Mouse (Mus musculus) MEL (cell line): ENCODE measurements around the gene Otog. TPM values are rescaled to one million over a fixed set of nuclear protein-coding genes. Genes with fewer than 3 reads are reported as not detected.

Source experiments
- DNase-seq: peaks from one replicate; pipeline ENCODE4 v3.0.0; 2011; ENCODE audit warnings: low read depth, low spot score
- H3K27ac ChIP-seq: 2 replicates; pipeline ENCODE4 v1.5.1; 2012; ENCODE audit warnings: low read depth, mild to moderate bottlenecking, control low read depth, low read length, moderate library complexity; ENCODE audit not compliant: control insufficient read depth
- H3K27me3 ChIP-seq, 2 experiments: fragments of 150-350 bp in 1 of 2; sonication (generic) in 1 of 2; 2 replicates each; pipeline ENCODE4 v1.6.1; 2012; ENCODE audit warnings: low read length in 2 of 2, mild to moderate bottlenecking in 2 of 2, improper control_type of control experiment in 1 of 2, moderate library complexity in 1 of 2; ENCODE audit not compliant: insufficient read depth in 2 of 2, control insufficient read depth in 1 of 2
- H3K36me3 ChIP-seq, 2 experiments: 2 replicates each; pipeline ENCODE4 v1.6.1; 2012 to 2014; ENCODE audit warnings: low read length in 2 of 2, improper control_type of control experiment in 1 of 2, inconsistent platforms in 1 of 2, mild to moderate bottlenecking in 1 of 2; ENCODE audit not compliant: insufficient read depth in 2 of 2, control insufficient read depth in 1 of 2
- H3K4me1 ChIP-seq, 2 experiments: fragments of 150-350 bp in 1 of 2; sonication (generic) in 1 of 2; 2 replicates each; pipeline ENCODE4 v1.6.1; 2012; ENCODE audit warnings: low read length in 2 of 2, improper control_type of control experiment in 1 of 2, mild to moderate bottlenecking in 1 of 2; ENCODE audit not compliant: insufficient read depth in 2 of 2, control insufficient read depth in 1 of 2
- H3K4me3 ChIP-seq, 2 experiments: fragments of 150-350 bp in 1 of 2; sonication (generic) in 1 of 2; 2 replicates each; pipeline ENCODE4 v1.5.1; 2012; ENCODE audit warnings: low read depth in 2 of 2, low read length in 2 of 2, mild to moderate bottlenecking in 2 of 2, moderate library complexity in 2 of 2, control low read depth in 1 of 2, improper control_type of control experiment in 1 of 2; ENCODE audit not compliant: control insufficient read depth in 1 of 2, insufficient read depth in 1 of 2
- H3K79me2 ChIP-seq: 2 replicates; pipeline ENCODE4 v1.6.1; 2012; ENCODE audit warnings: mild to moderate bottlenecking, low read length, moderate library complexity; ENCODE audit not compliant: control insufficient read depth, poor library complexity, insufficient read depth
- H3K9ac ChIP-seq: 2 replicates; pipeline ENCODE4 v1.6.1; 2012; ENCODE audit warnings: low read depth, mild to moderate bottlenecking, control low read depth, low read length, moderate library complexity; ENCODE audit not compliant: control insufficient read depth, poor library complexity, severe bottlenecking
- H3K9me3 ChIP-seq: fragments of 150-350 bp; sonication (generic); replicated peaks from 2 replicates; pipeline ENCODE4 v1.6.1; 2012; ENCODE audit warnings: mild to moderate bottlenecking, low read length, improper control_type of control experiment, moderate library complexity; ENCODE audit not compliant: insufficient read depth
- BHLHE40 ChIP-seq: IDR thresholded peaks from 2 replicates; pipeline ENCODE4 v1.6.1; 2012; ENCODE audit warnings: low read depth, mild to moderate bottlenecking, inconsistent platforms, low read length, improper control_type of control experiment, borderline replicate concordance
- CHD1 ChIP-seq: IDR thresholded peaks from 2 replicates; pipeline ENCODE4 v1.6.1; 2012; ENCODE audit warnings: low read depth, mild to moderate bottlenecking, inconsistent platforms, low read length, improper control_type of control experiment
- CTCF ChIP-seq, 3 experiments: IDR thresholded peaks in 2 of 3; conservative IDR thresholded peaks in 1 of 3; 2 replicates each; pipeline ENCODE4 v1.5.1; 2011 to 2012; ENCODE audit warnings: low read length in 3 of 3, low read depth in 2 of 3, mild to moderate bottlenecking in 2 of 3, improper control_type of control experiment in 1 of 3, inconsistent platforms in 1 of 3, mixed read lengths in 1 of 3, moderate library complexity in 1 of 3; ENCODE audit not compliant: control insufficient read depth in 1 of 3, insufficient read depth in 1 of 3, poor library complexity in 1 of 3, severe bottlenecking in 1 of 3
- E2F4 ChIP-seq: IDR thresholded peaks from 2 replicates; pipeline ENCODE4 v1.6.1; 2011; ENCODE audit warnings: low read depth, low read length, improper control_type of control experiment, borderline replicate concordance
- ELF1 ChIP-seq: IDR thresholded peaks from 2 replicates; pipeline ENCODE4 v1.6.1; 2014; ENCODE audit warnings: low read depth, mild to moderate bottlenecking, inconsistent platforms, low read length, improper control_type of control experiment, moderate library complexity
- EP300 ChIP-seq, 2 experiments: IDR thresholded peaks; 2 replicates each; pipeline ENCODE4 v1.6.1; 2011; ENCODE audit warnings: improper control_type of control experiment in 2 of 2, low read length in 2 of 2, low read depth in 1 of 2, mild to moderate bottlenecking in 1 of 2
- GABPA ChIP-seq: IDR thresholded peaks from 2 replicates; pipeline ENCODE4 v1.6.1; 2012; ENCODE audit warnings: low read depth, mild to moderate bottlenecking, inconsistent platforms, low read length, improper control_type of control experiment, moderate library complexity
- JUND ChIP-seq: IDR thresholded peaks from 2 replicates; pipeline ENCODE4 v1.6.1; 2011; ENCODE audit warnings: low read depth, mild to moderate bottlenecking, improper control_type of control experiment, low read length
- MAFK ChIP-seq: IDR thresholded peaks from 2 replicates; pipeline ENCODE4 v1.6.1; 2011; ENCODE audit warnings: low read depth, mild to moderate bottlenecking, low read length, improper control_type of control experiment, borderline replicate concordance
- MAZ ChIP-seq: IDR thresholded peaks from 2 replicates; pipeline ENCODE4 v1.6.1; 2012; ENCODE audit warnings: low read depth, mild to moderate bottlenecking, inconsistent platforms, low read length, improper control_type of control experiment
- MYB ChIP-seq: IDR thresholded peaks from 2 replicates; pipeline ENCODE4 v1.6.1; 2011; ENCODE audit warnings: mild to moderate bottlenecking, low read depth, low read length, improper control_type of control experiment
- MYC ChIP-seq: IDR thresholded peaks from 2 replicates; pipeline ENCODE4 v1.6.1; 2011; ENCODE audit warnings: low read depth, mild to moderate bottlenecking, low read length, improper control_type of control experiment, moderate library complexity
- NELFE ChIP-seq: IDR thresholded peaks from 2 replicates; pipeline ENCODE4 v1.6.1; 2011; ENCODE audit warnings: low read depth, low read length, improper control_type of control experiment
- NRF1 ChIP-seq: IDR thresholded peaks from 2 replicates; pipeline ENCODE4 v1.6.1; 2014; ENCODE audit warnings: low read depth, mild to moderate bottlenecking, inconsistent platforms, low read length, improper control_type of control experiment, moderate library complexity; ENCODE audit not compliant: poor library complexity, insufficient read depth, severe bottlenecking
- RAD21 ChIP-seq: IDR thresholded peaks from 2 replicates; pipeline ENCODE4 v1.6.1; 2011; ENCODE audit warnings: mild to moderate bottlenecking, low read depth, low read length, improper control_type of control experiment
- SMC3 ChIP-seq: IDR thresholded peaks from 2 replicates; pipeline ENCODE4 v1.6.1; 2011; ENCODE audit warnings: low read depth, low read length, improper control_type of control experiment
- TAL1 ChIP-seq: IDR thresholded peaks from 2 replicates; pipeline ENCODE4 v1.6.1; 2012; ENCODE audit warnings: mild to moderate bottlenecking, inconsistent platforms, low read length, moderate library complexity, mixed read lengths
- TBP ChIP-seq: IDR thresholded peaks from 2 replicates; pipeline ENCODE4 v1.8.0; 2011; ENCODE audit warnings: low read depth, low read length, improper control_type of control experiment
- UBTF ChIP-seq: IDR thresholded peaks from 2 replicates; pipeline ENCODE4 v1.6.1; 2012; ENCODE audit warnings: low read depth, mild to moderate bottlenecking, inconsistent platforms, low read length, improper control_type of control experiment, moderate library complexity, borderline replicate concordance; ENCODE audit not compliant: insufficient read depth
- USF1 ChIP-seq: IDR thresholded peaks from 2 replicates; pipeline ENCODE4 v1.6.1; 2014; ENCODE audit warnings: low read depth, mild to moderate bottlenecking, inconsistent platforms, low read length, improper control_type of control experiment, moderate library complexity
- USF2 ChIP-seq, 2 experiments: IDR thresholded peaks; 2 replicates each; pipeline ENCODE4 v1.6.1; 2011 to 2012; ENCODE audit warnings: improper control_type of control experiment in 2 of 2, low read length in 2 of 2, borderline replicate concordance in 1 of 2, inconsistent platforms in 1 of 2, low read depth in 1 of 2, mild to moderate bottlenecking in 1 of 2; ENCODE audit not compliant: insufficient read depth in 1 of 2
- ZC3H11A ChIP-seq: IDR thresholded peaks from 2 replicates; pipeline ENCODE4 v1.6.1; 2012; ENCODE audit warnings: low read depth, mild to moderate bottlenecking, inconsistent platforms, low read length, improper control_type of control experiment
- ZKSCAN1 ChIP-seq: IDR thresholded peaks from 2 replicates; pipeline ENCODE4 v1.6.1; 2012; ENCODE audit warnings: low read depth, mild to moderate bottlenecking, inconsistent platforms, low read length, improper control_type of control experiment, moderate library complexity
- ZNF384 ChIP-seq: IDR thresholded peaks from 2 replicates; pipeline ENCODE4 v1.6.1; 2012; ENCODE audit warnings: low read depth, mild to moderate bottlenecking, inconsistent platforms, low read length, improper control_type of control experiment
- polyA plus RNA-seq, 2 experiments: library from polyadenylated mRNA; stranded (reverse) in 1 of 2; unstranded in 1 of 2; fragments of >175 nt in 1 of 2; fragments of >200 nt in 1 of 2; gene quantifications; 2 replicates each; pipeline versions ENCODE4 v1.2.1 to v1.2.4; 2012; ENCODE audit warnings: low replicate concordance in 2 of 2, low read depth in 1 of 2; ENCODE audit not compliant: insufficient read length in 2 of 2, insufficient read depth in 1 of 2, missing spikeins in 1 of 2
- total RNA-seq: library from RNA; depleted of rRNA; stranded (reverse); fragments of 300-350 nt; gene quantifications from 2 replicates; pipeline ENCODE4 v1.2.3, GENCODE M21; 2012

Otog gene
- total and polyA plus RNA-seq, 3 experiments, result not detected

DNA sequence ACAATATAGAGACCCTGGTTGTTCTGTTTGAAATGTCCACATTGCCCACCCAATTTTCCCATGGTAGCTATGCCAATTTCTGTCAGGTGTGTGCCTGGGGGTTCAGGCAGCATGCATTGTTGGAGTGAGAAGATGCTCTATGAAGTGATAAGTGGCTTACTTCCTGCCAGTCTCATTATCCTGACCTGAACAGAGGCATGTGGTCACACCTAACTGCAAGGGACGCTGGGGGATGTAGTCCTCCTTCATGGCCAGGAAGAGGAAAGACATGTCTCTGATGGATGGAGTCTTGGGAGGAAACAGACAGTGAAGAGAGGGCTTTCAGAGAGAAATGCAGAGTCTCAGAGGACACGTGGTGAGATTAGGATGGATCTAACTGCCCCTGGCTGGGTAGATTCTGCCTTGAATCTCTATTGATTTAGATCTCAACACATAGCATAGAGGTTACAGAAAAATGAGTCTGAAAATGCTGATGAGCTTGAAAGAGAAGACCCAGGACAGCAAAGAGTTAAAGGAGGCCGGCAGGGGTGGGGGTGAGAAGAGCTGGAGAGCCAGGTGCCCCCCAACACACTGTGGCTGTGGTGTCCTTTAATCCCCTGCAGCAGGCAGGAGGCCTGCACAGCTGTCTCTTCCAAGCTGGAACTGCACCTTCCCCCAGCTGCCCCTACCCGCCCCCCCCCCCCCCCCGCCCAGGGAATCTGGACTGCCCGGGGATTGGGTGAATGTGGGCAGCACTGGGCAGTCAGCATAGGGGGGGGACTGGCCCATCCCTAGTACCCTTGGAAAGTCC is 73.6 kb downstream of the Otog start:
- Histone ChIP-seq H3K27me3 (no peaks in the 10 kb centered on the region; a peak in 1 of 4 replicates), H3K36me3 (no peaks in the 10 kb centered on the region), H3K79me2 (no peaks in the 10 kb centered on the region), H3K27ac (no peak overlapping the region), H3K4me1 (no peaks in the 10 kb centered on the region), H3K4me3 (no peak overlapping the region), H3K9me3 (no peaks in the 10 kb centered on the region), H3K9ac (no peak overlapping the region)
- DNase-seq, result no peak
- TF ChIP-seq TBP, result no peak
- no peak for TF ChIP-seq CHD1
- TF ChIP-seq SMC3, result no peak
- TF ChIP-seq MYC, result no peak
- no peak for TF ChIP-seq ZNF384
- TF ChIP-seq MYB, result no peak
- TF ChIP-seq MAZ, result no peak
- no peak for TF ChIP-seq JUND
- TF ChIP-seq CTCF (IDR thresholded peaks at IDR 0.05 in 2 of 3, conservative IDR thresholded peaks at IDR 0.05 in 1 of 3; ENCODE audit: control insufficient read depth in 1 of 3, insufficient read depth in 1 of 3, low read depth in 2 of 3, low read length in 3 of 3, poor library complexity in 1 of 3, severe bottlenecking in 1 of 3), result no peak
- no peak for TF ChIP-seq NELFE

DNA sequence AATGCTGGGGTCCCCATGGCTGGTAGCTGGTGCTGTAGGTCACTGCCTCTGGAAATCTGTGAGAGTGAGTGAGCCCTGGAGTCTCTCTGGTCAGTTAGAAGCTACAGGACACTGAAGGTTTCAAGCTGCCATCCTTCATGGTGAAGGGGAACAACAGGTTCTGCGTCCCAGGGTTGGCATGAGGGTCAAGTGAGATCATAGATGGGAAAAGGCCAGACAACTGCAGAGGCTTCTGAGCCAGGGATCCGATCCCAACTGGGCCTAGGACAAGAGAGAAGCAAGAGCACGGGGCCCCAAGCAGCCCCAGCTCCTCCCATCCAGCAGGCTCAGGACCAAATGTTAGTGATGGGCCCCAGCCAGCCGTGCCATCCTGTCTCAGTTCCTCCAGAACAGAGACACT is 74.9 kb downstream of the Otog start:
- no peaks in the 10 kb centered on the region for H3K9me3 ChIP-seq
- no peaks in the 10 kb centered on the region for H3K79me2 ChIP-seq
- H3K4me3 ChIP-seq, result no peak overlapping the region
- no peak overlapping the region for H3K9ac ChIP-seq
- DNase-seq, result no peak
- no peak overlapping the region for H3K27ac ChIP-seq
- H3K36me3 ChIP-seq, result no peaks in the 10 kb centered on the region
- no peaks in the 10 kb centered on the region; a peak in 1 of 4 replicates for H3K27me3 ChIP-seq
- TF ChIP-seq USF1 (no peak), ZNF384 (no peak), TAL1 (no peak), USF2 (IDR thresholded peaks at IDR 0.05; ENCODE audit: borderline replicate concordance in 1 of 2, insufficient read depth in 1 of 2, low read depth in 1 of 2, low read length in 2 of 2) (no peak)
- H3K4me1 ChIP-seq, result no peaks in the 10 kb centered on the region

DNA sequence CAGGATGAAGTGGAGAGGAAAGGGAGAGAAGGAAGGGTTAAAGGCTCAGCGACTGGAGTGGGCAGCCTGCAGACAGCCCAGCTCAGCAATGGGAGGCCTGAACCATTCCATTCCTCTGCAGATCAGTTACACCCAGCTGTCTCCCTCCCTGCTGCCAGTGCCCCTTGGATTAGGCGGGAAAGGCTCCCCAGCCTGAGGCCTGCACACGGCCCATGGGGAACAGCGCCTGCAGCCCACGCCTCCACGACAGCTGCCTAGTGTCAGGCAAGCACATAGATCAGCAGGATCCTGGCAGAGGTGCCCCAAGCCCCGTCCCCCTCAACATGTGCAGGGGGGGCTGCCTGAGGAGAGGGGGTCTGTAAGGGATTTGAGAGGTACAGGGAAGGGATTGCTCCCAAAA is 76.2 kb downstream of the Otog start:
- no peak overlapping the region for H3K27ac ChIP-seq
- no peaks in the 10 kb centered on the region for H3K36me3 ChIP-seq
- no peaks in the 10 kb centered on the region for H3K79me2 ChIP-seq
- no peaks in the 10 kb centered on the region for H3K9me3 ChIP-seq
- DNase-seq, result no peak
- H3K4me3 ChIP-seq, result no peak overlapping the region
- H3K27me3 ChIP-seq, result no peaks in the 10 kb centered on the region; a peak in 1 of 4 replicates
- no peak overlapping the region for H3K9ac ChIP-seq
- no peaks in the 10 kb centered on the region for H3K4me1 ChIP-seq
- no peak for TF ChIP-seq ZKSCAN1
- TF ChIP-seq MYB, result no peak
- no peak for TF ChIP-seq E2F4
- TF ChIP-seq RAD21, result no peak
- no peak for TF ChIP-seq MYC
- TF ChIP-seq CTCF (IDR thresholded peaks at IDR 0.05 in 2 of 3, conservative IDR thresholded peaks at IDR 0.05 in 1 of 3; ENCODE audit: control insufficient read depth in 1 of 3, insufficient read depth in 1 of 3, low read depth in 2 of 3, low read length in 3 of 3, poor library complexity in 1 of 3, severe bottlenecking in 1 of 3), result no peak
- no peak for TF ChIP-seq ZC3H11A
- TF ChIP-seq ELF1, result no peak
- TF ChIP-seq USF1, result no peak
- TF ChIP-seq UBTF, result no peak
- no peak for TF ChIP-seq MAFK
- TF ChIP-seq GABPA, result no peak
- no peak for TF ChIP-seq NRF1
- no peak for TF ChIP-seq EP300 (IDR thresholded peaks at IDR 0.05; ENCODE audit: low read depth in 1 of 2, low read length in 2 of 2)
- no peak for TF ChIP-seq BHLHE40
